Mouse (Mus musculus) forebrain, embryonic 12.5 days (tissue): ENCODE data around the gene Reg4. TPM values are rescaled to one million over a fixed set of nuclear protein-coding genes. Genes with fewer than 3 reads are reported as not detected.

Experiments used
- ATAC-seq: fragments of 200-750 bp; cut with Nextera tagmentation; 2 replicates; pipeline ENCODE4 v1.8.0; 2017; ENCODE audit warnings: moderate TSS enrichment; ENCODE audit not compliant: low FRiP score
- H3K27ac ChIP-seq: fragments of 300-500 bp; sonication (generic); 2 replicates; pipeline ENCODE4 v1.5.1; 2016; ENCODE audit warnings: mild to moderate bottlenecking
- H3K27me3 ChIP-seq: fragments of 300-500 bp; sonication (generic); 2 replicates; pipeline ENCODE4 v1.6.1; 2016; ENCODE audit warnings: mild to moderate bottlenecking
- H3K36me3 ChIP-seq: fragments of 300-500 bp; sonication (generic); replicated peaks from 2 replicates; pipeline ENCODE4 v1.6.1; 2016; ENCODE audit warnings: mild to moderate bottlenecking
- H3K4me1 ChIP-seq: fragments of 300-500 bp; sonication (generic); 2 replicates; pipeline ENCODE4 v1.6.1; 2016
- H3K4me2 ChIP-seq: fragments of 300-500 bp; sonication (generic); 2 replicates; pipeline ENCODE4 v1.6.1; 2016; ENCODE audit warnings: mild to moderate bottlenecking, moderate library complexity
- H3K4me3 ChIP-seq: fragments of 300-500 bp; sonication (generic); replicated peaks from 2 replicates; pipeline ENCODE4 v1.5.1; 2016; ENCODE audit warnings: mild to moderate bottlenecking
- H3K9ac ChIP-seq: fragments of 300-500 bp; sonication (generic); 2 replicates; pipeline ENCODE4 v1.6.1; 2016; ENCODE audit warnings: mild to moderate bottlenecking
- H3K9me3 ChIP-seq: fragments of 300-500 bp; sonication (generic); 2 replicates; pipeline ENCODE4 v1.6.1; 2016
- WGBS: fragments of 180-500 bp; shearing (Covaris S2); methylation state at CpG from one replicate; pipeline ENCODE4 v1.1.7; 2016; 5-methylcytosine and 5-hydroxymethylcytosine counted together
- polyA plus RNA-seq: library from polyadenylated mRNA; unstranded; fragments of >200 nt; fragmentation: Nextera tagmentation; extraction: Ambion mirVana; gene quantifications from 2 replicates; pipeline ENCODE4 v1.2.1, GENCODE M21; 2016

Gene Reg4
- polyA plus RNA-seq, 1 experiment from 2014 or later, result not detected

- Histone ChIP-seq H3K4me1 (no peaks in the 10 kb centered on the region), H3K9me3 (no peaks in the 10 kb centered on the region), H3K27ac (no peak overlapping the region), H3K4me3 (no peak overlapping the region), H3K36me3 (no peaks in the 10 kb centered on the region), H3K4me2 (no peak overlapping the region), H3K27me3 (no peaks in the 10 kb centered on the region), H3K9ac (no peak overlapping the region)
- no peak for ATAC-seq
- WGBS, result 71% methylated on average over 3 of the region's 3 CpGs
These were observed 5.7 kb upstream of the Reg4 start for GRCm38 (mm10) chr3:98216296-98216695.

- H3K9ac ChIP-seq, result no peak overlapping the region
- H3K27me3 ChIP-seq, result no peaks in the 10 kb centered on the region
- 85% methylated on average over 3 of the region's 3 CpGs for WGBS
- H3K4me2 ChIP-seq, result no peak overlapping the region
- H3K36me3 ChIP-seq, result no peaks in the 10 kb centered on the region
- H3K4me3 ChIP-seq, result no peak overlapping the region
- H3K27ac ChIP-seq, result no peak overlapping the region
- no peaks in the 10 kb centered on the region for H3K9me3 ChIP-seq
- H3K4me1 ChIP-seq, result peaks cover 3% of the 10 kb centered on the region; the same call in 1 of the 2 replicates
- ATAC-seq, result no peak
These were observed 1.3 kb downstream of the Reg4 start for GRCm38 (mm10) chr3:98223263-98223662.

- Histone ChIP-seq H3K9me3 (no peaks in the 10 kb centered on the region), H3K36me3 (no peaks in the 10 kb centered on the region), H3K4me1 (peaks cover 3% of the 10 kb centered on the region; the same call in 1 of the 2 replicates), H3K9ac (no peak overlapping the region), H3K27me3 (no peaks in the 10 kb centered on the region), H3K27ac (no peak overlapping the region), H3K4me3 (no peak overlapping the region), H3K4me2 (no peak overlapping the region)
- WGBS, result 20% methylated on average over 9 of the region's 9 CpGs
- peak; percentile 85; the same call in 1 of the 2 replicates for ATAC-seq
These were observed 2.0 kb downstream of the Reg4 start for GRCm38 (mm10) chr3:98223783-98224580.

GRCm38 (mm10) chr3:98224975-98225374 lies 3.0 kb downstream of the Reg4 start:
- no peak overlapping the region for H3K4me2 ChIP-seq
- H3K36me3 ChIP-seq, result no peaks in the 10 kb centered on the region
- no peak overlapping the region for H3K4me3 ChIP-seq
- no peaks in the 10 kb centered on the region for H3K27me3 ChIP-seq
- H3K9ac ChIP-seq, result no peak overlapping the region
- peaks cover 3% of the 10 kb centered on the region; the same call in 1 of the 2 replicates for H3K4me1 ChIP-seq
- no peaks in the 10 kb centered on the region for H3K9me3 ChIP-seq
- no peak overlapping the region for H3K27ac ChIP-seq
- no peak for ATAC-seq
- 90% methylated on average over 7 of the region's 7 CpGs for WGBS

- WGBS, result 70% methylated on average over 2 of the region's 2 CpGs
- Histone ChIP-seq H3K4me2 (no peak overlapping the region), H3K4me3 (no peak overlapping the region), H3K4me1 (peaks cover 3% of the 10 kb centered on the region; the same call in 1 of the 2 replicates), H3K9ac (no peak overlapping the region), H3K9me3 (no peaks in the 10 kb centered on the region), H3K27me3 (no peaks in the 10 kb centered on the region), H3K36me3 (no peaks in the 10 kb centered on the region), H3K27ac (no peak overlapping the region)
- ATAC-seq, result no peak
These were observed 3.8 kb downstream of the Reg4 start for GRCm38 (mm10) chr3:98225746-98226145.

- Histone ChIP-seq H3K27ac (no peak overlapping the region), H3K9me3 (no peaks in the 10 kb centered on the region), H3K27me3 (no peaks in the 10 kb centered on the region), H3K36me3 (no peaks in the 10 kb centered on the region), H3K9ac (no peak overlapping the region), H3K4me1 (peaks cover 3% of the 10 kb centered on the region; the same call in 1 of the 2 replicates), H3K4me2 (no peak overlapping the region), H3K4me3 (no peak overlapping the region)
- ATAC-seq, result peak; percentile 70
- WGBS, result 36% methylated on average over 19 of the region's 19 CpGs
These were observed 5.1 kb downstream of the Reg4 start for GRCm38 (mm10) chr3:98226988-98227610.

GRCm38 (mm10) chr3:98227763-98228162 lies 5.8 kb downstream of the Reg4 start:
- Histone ChIP-seq H3K36me3 (no peaks in the 10 kb centered on the region), H3K27ac (no peak overlapping the region), H3K9ac (no peak overlapping the region), H3K9me3 (no peaks in the 10 kb centered on the region), H3K4me3 (no peak overlapping the region), H3K4me1 (peaks cover 3% of the 10 kb centered on the region; the same call in 1 of the 2 replicates), H3K27me3 (no peaks in the 10 kb centered on the region), H3K4me2 (no peak overlapping the region)
- ATAC-seq, result no peak
- 68% methylated on average over 3 of the region's 3 CpGs for WGBS

- no peaks in the 10 kb centered on the region for H3K9me3 ChIP-seq
- no peak for ATAC-seq
- H3K36me3 ChIP-seq, result no peaks in the 10 kb centered on the region
- H3K9ac ChIP-seq, result no peak overlapping the region
- 88% methylated on average over 7 of the region's 7 CpGs for WGBS
- no peak overlapping the region for H3K27ac ChIP-seq
- H3K4me3 ChIP-seq, result no peak overlapping the region
- no peak overlapping the region for H3K4me2 ChIP-seq
- no peaks in the 10 kb centered on the region for H3K27me3 ChIP-seq
- H3K4me1 ChIP-seq, result no peaks in the 10 kb centered on the region
These were observed 8.0 kb downstream of the Reg4 start for GRCm38 (mm10) chr3:98229943-98230342.

GRCm38 (mm10) chr3:98233504-98233903 lies 11.5 kb downstream of the Reg4 start:
- H3K4me2 ChIP-seq, result no peak overlapping the region
- H3K27me3 ChIP-seq, result no peaks in the 10 kb centered on the region
- no peak overlapping the region for H3K27ac ChIP-seq
- no peak overlapping the region for H3K4me3 ChIP-seq
- no peaks in the 10 kb centered on the region for H3K36me3 ChIP-seq
- no peaks in the 10 kb centered on the region for H3K9me3 ChIP-seq
- H3K9ac ChIP-seq, result no peak overlapping the region
- no peak for ATAC-seq
- H3K4me1 ChIP-seq, result no peaks in the 10 kb centered on the region; the same call in 1 of the 2 replicates

- 95% methylated on average over 6 of the region's 6 CpGs for WGBS
- Histone ChIP-seq H3K9me3 (no peaks in the 10 kb centered on the region), H3K36me3 (no peaks in the 10 kb centered on the region), H3K4me2 (no peak overlapping the region), H3K27ac (no peak overlapping the region), H3K4me1 (no peaks in the 10 kb centered on the region; the same call in 1 of the 2 replicates), H3K27me3 (no peaks in the 10 kb centered on the region; the same call in 1 of the 2 replicates), H3K4me3 (no peak overlapping the region), H3K9ac (no peak overlapping the region)
- ATAC-seq, result no peak
These were observed 14.3 kb downstream of the Reg4 start for GRCm38 (mm10) chr3:98236266-98236665.

GRCm38 (mm10) chr3:98237240-98237639 lies 15.3 kb downstream of the Reg4 start:
- no peak for ATAC-seq
- Histone ChIP-seq H3K27ac (no peak overlapping the region), H3K27me3 (no peaks in the 10 kb centered on the region; the same call in 1 of the 2 replicates), H3K4me1 (no peaks in the 10 kb centered on the region; the same call in 1 of the 2 replicates), H3K36me3 (no peaks in the 10 kb centered on the region), H3K9ac (no peak overlapping the region), H3K4me3 (no peak overlapping the region), H3K9me3 (no peaks in the 10 kb centered on the region), H3K4me2 (no peak overlapping the region)
- 80% methylated on average over 5 of the region's 5 CpGs for WGBS

- Histone ChIP-seq H3K27ac (no peak overlapping the region), H3K27me3 (no peaks in the 10 kb centered on the region; the same call in 1 of the 2 replicates)
These were observed 16.2 kb downstream of the Reg4 start for GRCm38 (mm10) chr3:98238150-98238549.

More at GRCm38 (mm10) chr3:98238150-98238549, 16.2 kb downstream of the Reg4 start:
- WGBS, result 78% methylated on average over 3 of the region's 3 CpGs
- Histone ChIP-seq H3K9me3 (no peaks in the 10 kb centered on the region), H3K4me1 (no peaks in the 10 kb centered on the region; the same call in 1 of the 2 replicates), H3K4me2 (no peak overlapping the region), H3K4me3 (no peak overlapping the region), H3K36me3 (no peaks in the 10 kb centered on the region), H3K9ac (no peak overlapping the region)
- ATAC-seq, result no peak
